Mouse (Mus musculus) forebrain, embryonic 14.5 days (tissue): ENCODE measurements around the gene Emc6. TPM values are rescaled to one million over a fixed set of nuclear protein-coding genes. Genes with fewer than 3 reads are reported as not detected.

ENCODE experiments used
- ATAC-seq: fragments of 200-750 bp; cut with Nextera tagmentation; 2 replicates; pipeline ENCODE4 v1.8.0; 2017; ENCODE audit warnings: mild to moderate bottlenecking, moderate library complexity
- DNase-seq: peaks from one replicate; pipeline ENCODE4 v3.0.0-alpha.2; 2015; ENCODE audit warnings: low spot score
- H3K27ac ChIP-seq: fragments of 300-500 bp; sonication (generic); 2 replicates; pipeline ENCODE4 v1.5.1; 2014; ENCODE audit warnings: low read depth, mild to moderate bottlenecking, control low read depth, low read length, moderate library complexity
- H3K27me3 ChIP-seq: fragments of 300-500 bp; sonication (generic); replicated peaks from 2 replicates; pipeline ENCODE4 v1.6.1; 2014; ENCODE audit warnings: low read length, control low read depth, mixed read lengths; ENCODE audit not compliant: control insufficient read depth, insufficient read depth
- H3K36me3 ChIP-seq: fragments of 300-500 bp; sonication (generic); 2 replicates; pipeline ENCODE4 v1.6.1; 2014; ENCODE audit warnings: low read length, control low read depth; ENCODE audit not compliant: control insufficient read depth, insufficient read depth
- H3K4me1 ChIP-seq: fragments of 300-500 bp; sonication (generic); 2 replicates; pipeline ENCODE4 v1.6.1; 2014; ENCODE audit warnings: antibody characterized with exemption, low read length, control low read depth; ENCODE audit not compliant: control insufficient read depth, insufficient read depth
- H3K4me2 ChIP-seq: fragments of 300-500 bp; sonication (generic); 2 replicates; pipeline ENCODE4 v1.6.1; 2014; ENCODE audit warnings: mild to moderate bottlenecking, control low read depth, low read length
- H3K4me3 ChIP-seq: fragments of 300-500 bp; sonication (generic); 2 replicates; pipeline ENCODE4 v1.5.1; 2014; ENCODE audit warnings: low read depth, low read length, control low read depth
- H3K9ac ChIP-seq: fragments of 300-500 bp; sonication (generic); 2 replicates; pipeline ENCODE4 v1.6.1; 2014; ENCODE audit warnings: mild to moderate bottlenecking, low read length, control low read depth, moderate library complexity
- H3K9me3 ChIP-seq: fragments of 300-500 bp; sonication (generic); replicated peaks from 2 replicates; pipeline ENCODE4 v1.6.1; 2016; ENCODE audit warnings: low read length, control low read depth, mixed read lengths; ENCODE audit not compliant: control insufficient read depth
- WGBS: fragments of 180-500 bp; shearing (Covaris S2); extraction: QIAGEN DNeasy Blood & Tissue Kit; methylation state at CpG from one replicate; pipeline ENCODE4 v1.1.7; 2014; 5-methylcytosine and 5-hydroxymethylcytosine counted together
- polyA plus RNA-seq: library from polyadenylated mRNA; unstranded; fragments of >200 nt; fragmentation: Nextera tagmentation; extraction: Ambion mirVana; gene quantifications from 2 replicates; pipeline ENCODE4 v1.2.1, GENCODE M21; 2014

The Emc6 gene
- polyA plus RNA-seq, 1 experiment from 2014 or later, result 163 TPM

GRCm38 (mm10) chr11:73203895-73204294 lies 27.1 kb upstream of the Emc6 start:
- no peaks in the 10 kb centered on the region for H3K36me3 ChIP-seq
- no peaks in the 10 kb centered on the region for H3K9me3 ChIP-seq
- H3K9ac ChIP-seq, result no peak overlapping the region
- no peaks in the 10 kb centered on the region for H3K27me3 ChIP-seq
- H3K4me3 ChIP-seq, result no peak overlapping the region
- no peaks in the 10 kb centered on the region for H3K4me1 ChIP-seq
- no peak overlapping the region for H3K4me2 ChIP-seq
- DNase-seq, result no peak
- WGBS, result 86% methylated on average over 8 of the region's 8 CpGs
- ATAC-seq, result no peak
- no peak overlapping the region for H3K27ac ChIP-seq

GRCm38 (mm10) chr11:73201597-73201996 lies 24.8 kb upstream of the Emc6 start:
- Histone ChIP-seq H3K4me2 (no peak overlapping the region), H3K27me3 (no peaks in the 10 kb centered on the region), H3K36me3 (no peaks in the 10 kb centered on the region), H3K4me1 (0 out of 2 replicates have a peak, but pooled peaks cover 6% of the 10 kb centered on the region), H3K27ac (no peak overlapping the region), H3K9me3 (no peaks in the 10 kb centered on the region), H3K4me3 (no peak overlapping the region), H3K9ac (no peak overlapping the region)
- DNase-seq (no peak), ATAC-seq (no peak)
- WGBS, result 35% methylated on average over 4 of the region's 4 CpGs

- Histone ChIP-seq H3K4me2 (no peak overlapping the region), H3K36me3 (no peaks in the 10 kb centered on the region), H3K4me1 (0 out of 2 replicates have a peak, but pooled peaks cover 6% of the 10 kb centered on the region), H3K27me3 (no peaks in the 10 kb centered on the region), H3K27ac (no peak overlapping the region), H3K9ac (no peak overlapping the region), H3K4me3 (no peak overlapping the region), H3K9me3 (no peaks in the 10 kb centered on the region)
- DNase-seq, result no peak
- no peak for ATAC-seq
- WGBS, result 74% methylated on average over 2 of the region's 2 CpGs
Observed at GRCm38 (mm10) chr11:73201021-73201420, 24.2 kb upstream of the Emc6 start.

- Histone ChIP-seq H3K4me2 (peak overlapping the region; percentile 84), H3K9ac (peak overlapping the region; percentile 77), H3K4me1 (0 out of 2 replicates have a peak, but pooled peaks cover 6% of the 10 kb centered on the region), H3K36me3 (no peaks in the 10 kb centered on the region), H3K9me3 (no peaks in the 10 kb centered on the region), H3K27ac (no peak overlapping the region), H3K4me3 (peak overlapping the region; percentile 58), H3K27me3 (no peaks in the 10 kb centered on the region)
- ATAC-seq (no peak), DNase-seq (no peak)
- 6% methylated on average over 12 of the region's 12 CpGs for WGBS
Observed at GRCm38 (mm10) chr11:73199879-73200278, 23.0 kb upstream of the Emc6 start.

GRCm38 (mm10) chr11:73199230-73199712 lies 22.4 kb upstream of the Emc6 start, which contains the start of gene Shpk:
Shpk (plus strand) TSS chr11:73199460.
- H3K9me3 ChIP-seq, result no peaks in the 10 kb centered on the region
- H3K9ac ChIP-seq, result peak within 1 kb of the TSS; percentile 77
- H3K27me3 ChIP-seq, result no peaks in the 10 kb centered on the region
- 0 out of 2 replicates have a peak, but pooled peaks cover 6% of the 10 kb centered on the region for H3K4me1 ChIP-seq
- H3K36me3 ChIP-seq, result no peaks in the 10 kb centered on the region
- no peak within 1 kb of the TSS for H3K27ac ChIP-seq
- WGBS, result under 1% methylated on average over 31 of the region's 32 CpGs
- ATAC-seq (peak; percentile 98), DNase-seq (peak; percentile 98)
- H3K4me3 ChIP-seq, result peak within 1 kb of the TSS; percentile 58
- H3K4me2 ChIP-seq, result peak within 1 kb of the TSS; percentile 84

GRCm38 (mm10) chr11:73198603-73199229 lies 21.9 kb upstream of the Emc6 start, which contains the start of gene Ctns:
Ctns (minus strand) TSS chr11:73199042.
- H3K4me2 ChIP-seq, result peak within 1 kb of the TSS; percentile 84
- no peaks in the 10 kb centered on the region for H3K9me3 ChIP-seq
- no peaks in the 10 kb centered on the region for H3K27me3 ChIP-seq
- H3K4me1 ChIP-seq, result 0 out of 2 replicates have a peak, but pooled peaks cover 6% of the 10 kb centered on the region
- H3K27ac ChIP-seq, result no peak within 1 kb of the TSS
- WGBS, result under 1% methylated on average over 22 of the region's 22 CpGs
- ATAC-seq, result peak; percentile 96
- peak within 1 kb of the TSS; percentile 77 for H3K9ac ChIP-seq
- peak; percentile 94 for DNase-seq
- H3K36me3 ChIP-seq, result no peaks in the 10 kb centered on the region
- H3K4me3 ChIP-seq, result peak within 1 kb of the TSS; percentile 58

GRCm38 (mm10) chr11:73198190-73198589 lies 21.4 kb upstream of the Emc6 start:
- ATAC-seq (no peak), DNase-seq (no peak)
- Histone ChIP-seq H3K4me2 (peak overlapping the region; percentile 84), H3K27ac (no peak overlapping the region), H3K27me3 (no peaks in the 10 kb centered on the region), H3K4me1 (0 out of 2 replicates have a peak, but pooled peaks cover 6% of the 10 kb centered on the region), H3K36me3 (no peaks in the 10 kb centered on the region), H3K9me3 (no peaks in the 10 kb centered on the region), H3K4me3 (peak overlapping the region; percentile 58), H3K9ac (peak overlapping the region; percentile 77)
- 10% methylated on average over 1 of the region's 1 CpGs for WGBS

GRCm38 (mm10) chr11:73194444-73194843 lies 17.6 kb upstream of the Emc6 start:
- DNase-seq, result no peak

GRCm38 (mm10) chr11:73193047-73193446 lies 16.2 kb upstream of the Emc6 start:
- Histone ChIP-seq H3K9ac (no peak overlapping the region), H3K4me1 (0 out of 2 replicates have a peak, but pooled peaks cover 4% of the 10 kb centered on the region), H3K4me3 (no peak overlapping the region), H3K4me2 (no peak overlapping the region), H3K27me3 (no peaks in the 10 kb centered on the region), H3K9me3 (no peaks in the 10 kb centered on the region), H3K27ac (no peak overlapping the region), H3K36me3 (peaks cover 43% of the 10 kb centered on the region)
- ATAC-seq (no peak), DNase-seq (no peak)
- WGBS, result 83% methylated on average over 6 of the region's 6 CpGs

More at GRCm38 (mm10) chr11:73194444-73194843, 17.6 kb upstream of the Emc6 start:
- H3K27ac ChIP-seq, result no peak overlapping the region
- 69% methylated on average over 2 of the region's 2 CpGs for WGBS
- H3K9me3 ChIP-seq, result no peaks in the 10 kb centered on the region
- H3K4me1 ChIP-seq, result 0 out of 2 replicates have a peak, but pooled peaks cover 6% of the 10 kb centered on the region
- no peak overlapping the region for H3K4me3 ChIP-seq
- H3K9ac ChIP-seq, result no peak overlapping the region
- H3K27me3 ChIP-seq, result no peaks in the 10 kb centered on the region
- H3K36me3 ChIP-seq, result peaks cover 30% of the 10 kb centered on the region
- ATAC-seq, result no peak
- no peak overlapping the region for H3K4me2 ChIP-seq
